Mouse (Mus musculus) ES-E14 (cell line): Measurements from ENCODE around the gene Mef2b. TPM values are rescaled to one million over a fixed set of nuclear protein-coding genes. Genes with fewer than 3 reads are reported as not detected.

Source experiments
- DNase-seq: peaks from one replicate; pipeline ENCODE4 v3.0.0-alpha.2; 2013; ENCODE audit warnings: low read depth, low spot score
- H3K27ac ChIP-seq: 2 replicates; pipeline ENCODE4 v1.5.1; 2012; ENCODE audit warnings: low read depth, mild to moderate bottlenecking, low read length, moderate library complexity, mixed read lengths; ENCODE audit not compliant: poor library complexity, insufficient read depth, severe bottlenecking
- H3K36me3 ChIP-seq: 2 replicates; pipeline ENCODE4 v1.6.1; 2012; ENCODE audit warnings: mild to moderate bottlenecking, low read length, moderate library complexity, mixed read lengths; ENCODE audit not compliant: control insufficient read depth, poor library complexity, insufficient read depth, severe bottlenecking
- H3K4me1 ChIP-seq, 2 experiments: fragments of 150-350 bp in 1 of 2; sonication (generic) in 1 of 2; 2 replicates each; pipeline ENCODE4 v1.6.1; 2012; ENCODE audit warnings: low read length in 2 of 2, mild to moderate bottlenecking in 1 of 2, mixed read lengths in 1 of 2; ENCODE audit not compliant: control insufficient read depth in 2 of 2, insufficient read depth in 2 of 2, poor library complexity in 1 of 2
- H3K4me3 ChIP-seq, 2 experiments: fragments of 150-350 bp in 1 of 2; sonication (generic) in 1 of 2; 2 replicates each; pipeline ENCODE4 v1.5.1; 2012; ENCODE audit warnings: low read length in 2 of 2, low read depth in 1 of 2, mild to moderate bottlenecking in 1 of 2, mixed read lengths in 1 of 2; ENCODE audit not compliant: insufficient read depth in 1 of 2, poor library complexity in 1 of 2, severe bottlenecking in 1 of 2
- H3K9ac ChIP-seq: 2 replicates; pipeline ENCODE4 v1.6.1; 2012; ENCODE audit warnings: low read depth, mild to moderate bottlenecking, low read length, mixed read lengths; ENCODE audit not compliant: poor library complexity, insufficient read depth, severe bottlenecking
- H3K9me3 ChIP-seq: fragments of 150-350 bp; sonication (generic); 2 replicates; pipeline ENCODE4 v1.6.1; 2012; ENCODE audit warnings: low read depth, mild to moderate bottlenecking, low read length; ENCODE audit not compliant: control insufficient read depth, insufficient read depth
- CHD2 ChIP-seq: IDR thresholded peaks from 2 replicates; pipeline ENCODE4 v1.6.1; 2014; ENCODE audit warnings: mild to moderate bottlenecking, low read depth, low read length, inconsistent platforms
- HCFC1 ChIP-seq: IDR thresholded peaks from 2 replicates; pipeline ENCODE4 v1.6.1; 2012; ENCODE audit warnings: low read length, inconsistent platforms, borderline replicate concordance; ENCODE audit not compliant: insufficient read depth
- MAFK ChIP-seq: IDR thresholded peaks from 2 replicates; pipeline ENCODE4 v1.6.1; 2014; ENCODE audit warnings: mild to moderate bottlenecking, low read depth, low read length, inconsistent platforms; ENCODE audit not compliant: insufficient read depth
- ZC3H11A ChIP-seq: IDR thresholded peaks from 2 replicates; pipeline ENCODE4 v1.6.1; 2012; ENCODE audit warnings: low read depth, mild to moderate bottlenecking, inconsistent platforms, low read length, borderline replicate concordance
- ZNF384 ChIP-seq: IDR thresholded peaks from 2 replicates; pipeline ENCODE4 v1.6.1; 2012; ENCODE audit warnings: low read depth, low read length, inconsistent platforms
- in situ Hi-C, 2 experiments: fragments of 600-800 bp; cut with MboI; formaldehyde crosslinking; loops; one replicate each; pipeline ENCODE4 v1.15.1; 2025; ENCODE audit warnings: low sequenced_read_pairs in 2 of 2, inconsistent platforms in 1 of 2; ENCODE audit not compliant: unreplicated experiment in 2 of 2
- total RNA-seq: library from RNA; depleted of rRNA; stranded (reverse); fragments of 300-350 nt; gene quantifications from 2 replicates; pipeline ENCODE4 v1.2.3, GENCODE M21; 2012

Gene Mef2b
- total RNA-seq, 1 experiment: 3.6 TPM

DNA sequence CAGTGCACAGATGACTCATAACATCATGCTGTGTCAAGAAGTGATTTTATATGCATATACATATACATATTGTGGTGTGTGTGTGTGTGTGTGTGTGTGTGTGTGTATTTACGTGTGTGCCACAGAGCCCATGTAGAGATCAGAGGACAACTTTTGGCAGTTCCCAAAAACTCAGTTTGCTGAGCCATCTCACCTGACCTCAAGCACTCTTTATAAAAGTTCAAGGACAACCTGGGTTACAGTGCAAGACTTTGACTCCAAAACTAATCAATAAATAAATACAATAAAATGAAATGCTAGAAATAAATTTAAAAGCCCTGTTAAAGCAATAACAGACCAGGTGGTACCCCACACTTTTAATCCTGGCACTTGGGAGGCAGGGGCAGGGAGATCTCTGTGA is 71.8 kb downstream of the Mef2b start:
- TF ChIP-seq ZC3H11A (no peak), MAFK (no peak), ZNF384 (no peak), HCFC1 (no peak), CHD2 (no peak)
- Histone ChIP-seq H3K9me3 (no peaks in the 10 kb centered on the region), H3K4me3 (peak overlapping the region; percentile 78 to 82), H3K36me3 (no peaks in the 10 kb centered on the region), H3K9ac (peak overlapping the region; percentile 74; the same call in 1 of the 2 replicates), H3K4me1 (peaks cover 9 to 12% of the 10 kb centered on the region in 2 experiments; a peak in 3 of 4 replicates), H3K27ac (no peak overlapping the region)
- no peak for DNase-seq
- in situ Hi-C loops: no loop called here

- DNase-seq: no peak
- Histone ChIP-seq H3K27ac (no peak overlapping the region), H3K36me3 (no peaks in the 10 kb centered on the region), H3K4me1 (peaks cover 9 to 12% of the 10 kb centered on the region in 2 experiments; a peak in 3 of 4 replicates), H3K9ac (peak overlapping the region; percentile 74), H3K4me3 (peak overlapping the region; percentile 78 to 82), H3K9me3 (no peaks in the 10 kb centered on the region)
- no peak for TF ChIP-seq CHD2
- no peak for TF ChIP-seq ZNF384
- no peak for TF ChIP-seq HCFC1
- TF ChIP-seq ZC3H11A: no peak
- no peak for TF ChIP-seq MAFK
- in situ Hi-C loops: no loop called here
These were observed 72.2 kb downstream of the Mef2b start for GRCm38 (mm10) chr8:70211726-70212111.

DNA sequence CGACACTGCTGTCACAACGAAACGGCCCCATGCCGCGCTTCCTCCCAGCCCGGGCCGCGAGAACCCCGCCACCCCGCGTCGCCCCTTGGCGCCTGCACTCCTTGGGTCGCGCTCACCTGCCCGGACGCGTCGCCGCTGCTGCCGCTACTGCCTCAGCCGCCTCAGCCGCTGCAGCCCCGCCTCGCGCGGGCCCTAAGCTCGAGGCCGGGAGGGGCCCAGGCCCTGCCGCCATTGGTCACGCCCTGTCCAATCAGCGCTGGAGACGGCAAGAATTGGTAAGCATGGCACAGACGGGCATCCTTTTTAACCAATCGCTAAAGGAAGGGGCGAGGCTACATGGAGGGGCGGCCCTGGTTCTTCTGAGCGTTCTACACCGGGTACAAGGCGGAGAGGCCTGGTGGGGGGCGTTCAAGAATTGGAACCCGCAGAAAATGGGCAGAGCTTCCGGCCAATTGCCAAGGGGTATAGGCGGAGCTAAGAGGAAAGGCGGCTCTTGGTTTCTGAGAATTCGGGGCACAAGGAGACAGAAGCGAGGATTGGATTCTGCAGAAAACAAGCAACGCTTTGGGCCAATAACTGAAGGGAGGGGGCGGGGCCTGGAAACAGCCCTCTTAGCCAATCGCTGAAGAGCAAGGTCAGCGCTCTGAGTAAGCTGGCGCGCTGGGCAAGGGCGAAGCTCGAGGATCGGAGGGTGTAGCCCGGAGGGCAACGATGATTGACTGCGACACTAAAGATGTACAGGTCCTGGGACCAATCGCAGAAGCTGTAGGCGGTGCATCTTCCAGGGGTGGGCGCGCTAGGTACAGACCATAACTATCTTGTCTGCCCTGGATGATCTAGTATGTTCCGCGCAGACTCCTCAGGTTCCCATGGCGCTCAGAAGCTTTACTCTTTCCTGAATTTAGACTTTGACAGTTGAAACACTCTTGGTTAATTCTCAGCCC is 72.9 kb downstream of the Mef2b start, which contains the start of gene Slc25a42:
Slc25a42 (minus strand) TSS at position 194 of the 944 bp plus-strand sequence.
- H3K4me1 ChIP-seq: peaks cover 9 to 12% of the 10 kb centered on the region in 2 experiments; a peak in 3 of 4 replicates
- H3K27ac ChIP-seq: no peak within 1 kb of the TSS
- in situ Hi-C loops: no loop called here
- peak within 1 kb of the TSS; percentile 78 to 82 for H3K4me3 ChIP-seq
- H3K9me3 ChIP-seq: no peaks in the 10 kb centered on the region
- peak; percentile 97 for DNase-seq
- H3K9ac ChIP-seq: peak within 1 kb of the TSS; percentile 74
- no peaks in the 10 kb centered on the region for H3K36me3 ChIP-seq
- no peak for TF ChIP-seq ZC3H11A
- no peak; the same call in none of the 2 replicates for TF ChIP-seq CHD2
- TF ChIP-seq MAFK: no peak
- no peak for TF ChIP-seq ZNF384
- no peak for TF ChIP-seq HCFC1

- in situ Hi-C loops: no loop called here
- H3K4me1 ChIP-seq: peaks cover 9 to 11% of the 10 kb centered on the region in 2 experiments; a peak in 3 of 4 replicates
- TF ChIP-seq ZNF384: no peak
- TF ChIP-seq MAFK: no peak
- no peak for TF ChIP-seq HCFC1
- no peak for TF ChIP-seq ZC3H11A
- TF ChIP-seq CHD2: no peak
- DNase-seq: no peak
- H3K36me3 ChIP-seq: no peaks in the 10 kb centered on the region
- no peak overlapping the region for H3K4me3 ChIP-seq
- no peaks in the 10 kb centered on the region for H3K9me3 ChIP-seq
- H3K27ac ChIP-seq: no peak overlapping the region
- H3K9ac ChIP-seq: no peak overlapping the region
These were observed 74.9 kb downstream of the Mef2b start for GRCm38 (mm10) chr8:70214411-70214810.
